Comparison of ENCODE assay signal across 9 mouse cellular contexts in the genomic region with DNA sequence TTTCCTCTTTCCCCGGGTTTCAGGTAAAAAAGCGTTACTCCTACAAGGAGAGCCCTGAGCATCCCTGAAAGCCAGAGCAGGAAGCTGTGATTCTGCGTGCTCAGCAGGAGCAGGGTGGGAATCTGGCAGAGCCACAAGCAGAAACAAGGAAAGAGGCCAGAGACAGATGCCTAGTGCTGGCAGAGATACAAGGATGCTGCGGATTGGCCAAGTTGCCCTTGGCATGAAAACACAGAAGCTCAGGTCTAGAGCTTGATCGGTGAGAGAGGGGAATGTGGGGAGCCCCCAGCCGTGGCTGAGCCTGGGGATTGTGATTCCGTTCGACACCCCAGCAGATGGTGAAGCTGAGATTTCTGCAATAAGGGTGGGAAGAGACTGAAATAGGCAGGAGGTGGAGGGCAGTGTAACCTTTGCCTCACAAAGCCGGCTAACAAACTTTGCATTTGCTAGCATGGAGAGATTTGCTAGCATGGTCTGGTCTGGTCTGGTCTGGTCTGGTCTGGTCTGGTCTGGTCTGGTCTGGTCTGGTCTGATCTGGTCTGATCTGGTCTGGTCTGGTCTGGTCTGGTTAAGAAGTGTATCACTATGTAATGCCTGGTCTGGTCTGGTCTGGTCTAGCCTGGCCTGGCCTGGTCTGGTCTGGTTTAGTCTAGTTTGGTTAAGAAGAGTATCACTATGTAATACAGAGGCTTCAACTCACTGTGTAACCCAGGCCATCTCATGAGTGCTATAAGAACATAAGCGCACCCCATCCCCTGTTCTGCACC. TPM values are rescaled to one million over a fixed set of nuclear protein-coding genes. Genes with fewer than 3 reads are reported as not detected.
DNase-seq lines count a peak whose midpoint lies in the region; ATAC-seq lines count a peak whose summit lies in the region.
"Had no signal": no experiment of that assay in that cellular context is flagged by ENCODE, and none has a peak within 500 bp of the region (broad histone marks: within the 10 kb centered on the region; RNA-seq: fewer than 3 reads in every experiment).

No protein-coding gene starts in this region.

- peak; percentile 82 for ATAC-seq in frontal cortex, adult (ENCODE audit: low TSS enrichment)

- intact Hi-C loops in left cerebral cortex, postnatal 25 days (cut with DNase I) = no loop called here

- DNase-seq in adrenal gland, postnatal 10 days = peak; percentile 38
- no peak for DNase-seq in adrenal gland, postnatal 4 days (ENCODE audit: low spot score in 2 of 2)
- DNase-seq in ZHBTc4 (ENCODE audit: low read depth, low spot score) = peak; percentile 45
- peak; percentile 38 to 76 for DNase-seq in left cerebral cortex, postnatal 25 days (ENCODE audit: low spot score in 2 of 2)
- DNase-seq in urinary bladder, adult 18-20 months (ENCODE audit: low spot score in 2 of 2) = no peak
- no peak for DNase-seq in ovary, postnatal 14 days (ENCODE audit: low spot score)
- DNase-seq in embryo, embryonic 10 days (ENCODE audit: low spot score) = no peak
- DNase-seq: gastrocnemius, postnatal 10 days had no signal

RNA-seq across cellular contexts. Expression of a gene that starts 50.4 kb away (rescaled TPM):
- 1 to 10 TPM; 7.2 to 8.7 TPM for total RNA-seq in adrenal gland, postnatal 10 days (2021)
- 10 to 100 TPM; 13.2 to 13.9 TPM for total RNA-seq in adrenal gland, postnatal 4 days (2021)
- 10 to 100 TPM; 81.6 to 84.0 TPM for total RNA-seq in left cerebral cortex, postnatal 25 days (2021)

Comparison
In these comparisons a context has a peak if more than half of its experiments do, and no peak if none do; other contexts are left out.
1. DNase-seq: peak in adrenal gland, postnatal 10 days (single experiment), ZHBTc4 (single experiment) and left cerebral cortex, postnatal 25 days (2 of 2); none in adrenal gland, postnatal 4 days (0 of 2), urinary bladder, adult 18-20 months (0 of 2), ovary, postnatal 14 days (single experiment) and embryo, embryonic 10 days (single experiment).
2. RNA of a gene that starts 50.4 kb away (total RNA-seq): 81.6 to 84.0 TPM in left cerebral cortex, postnatal 25 days; 13.2 to 13.9 TPM in adrenal gland, postnatal 4 days and 7.2 to 8.7 TPM in adrenal gland, postnatal 10 days; every median in the first group is over 4 times any median in the second.